Mouse (Mus musculus) megakaryocyte, embryonic 14.5 days (primary cell): ENCODE measurements around the gene Lpcat2.

Source experiments
- FLI1 ChIP-seq: IDR thresholded peaks from 2 replicates; pipeline ENCODE4 v1.6.1; 2012; ENCODE audit warnings: low read length, inconsistent platforms, mixed read lengths
- GATA1 ChIP-seq: IDR thresholded peaks from 3 replicates; pipeline ENCODE4 v1.6.1; 2012; ENCODE audit warnings: mixed read lengths, low read length, inconsistent platforms, borderline replicate concordance

DNA sequence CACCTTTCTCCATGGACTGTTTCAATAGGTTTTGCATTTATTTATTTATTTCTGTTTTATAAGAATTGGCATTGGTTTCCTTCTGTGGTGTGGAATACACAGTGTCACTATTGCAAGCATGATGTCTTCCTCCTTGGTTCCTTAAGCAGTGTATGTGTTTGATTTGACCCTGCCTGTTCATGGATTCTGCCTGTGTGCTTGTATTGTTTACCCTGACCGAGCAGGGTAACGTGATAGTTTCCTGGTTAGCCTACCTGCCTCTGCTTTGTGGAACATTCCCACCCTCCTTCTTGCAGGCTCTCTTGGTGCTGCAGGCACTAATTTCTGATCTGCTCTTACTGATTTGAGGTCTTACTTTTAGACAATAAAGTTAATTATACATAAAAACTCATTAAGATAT is 38.7 kb downstream of the Lpcat2 start:
- TF ChIP-seq FLI1 (no peak), GATA1 (no peak)
